Comparison of ENCODE assay signal across 11 mouse cellular contexts in genomic region chr13:114432491-114432890, GRCm38 (mm10).
"Had no signal": no experiment of that assay in that cellular context is flagged by ENCODE, and none has a peak within 500 bp of the region (broad histone marks: within the 10 kb centered on the region; RNA-seq: fewer than 3 reads in every experiment).

No protein-coding gene starts in this region.

- H3K4me3 ChIP-seq: limb, embryonic 12.5 days; liver, embryonic 15.5 days; midbrain, embryonic 13.5 days; stomach, embryonic 15.5 days had no signal

- DNase-seq: kidney, postnatal 25 days; liver; lung, adult 2 months; lung, postnatal 36 days; right cerebral cortex, postnatal 14 days; thymus, adult 2 months; thymus, postnatal 25 days had no signal

- H3K27ac ChIP-seq: limb, embryonic 12.5 days; liver, embryonic 15.5 days; midbrain, embryonic 13.5 days; stomach, embryonic 15.5 days had no signal

- H3K4me1 ChIP-seq: limb, embryonic 12.5 days; liver, embryonic 15.5 days; midbrain, embryonic 13.5 days; stomach, embryonic 15.5 days had no signal

- H3K27me3 ChIP-seq: limb, embryonic 12.5 days; liver, embryonic 15.5 days; midbrain, embryonic 13.5 days; stomach, embryonic 15.5 days had no signal

- H3K9ac ChIP-seq: limb, embryonic 12.5 days; liver, embryonic 15.5 days; midbrain, embryonic 13.5 days; stomach, embryonic 15.5 days had no signal

- H3K36me3 ChIP-seq: limb, embryonic 12.5 days; liver, embryonic 15.5 days; midbrain, embryonic 13.5 days; stomach, embryonic 15.5 days had no signal
